Mouse (Mus musculus) small intestine, adult 2 months (tissue): ENCODE measurements around the gene Rasgef1b.

Experiments used
- CTCF ChIP-seq: fragments of 200-500 bp; IDR thresholded peaks from 2 replicates; pipeline ENCODE4 v1.5.1; 2012; ENCODE audit warnings: low read depth, mild to moderate bottlenecking, control low read depth, inconsistent platforms, low read length, moderate library complexity, mixed read lengths; ENCODE audit not compliant: insufficient replicate concordance, insufficient read length; ENCODE audit errors: extremely low read depth
- POLR2A ChIP-seq: fragments of 200-500 bp; IDR thresholded peaks from 2 replicates; pipeline ENCODE4 v1.6.1; 2012; ENCODE audit warnings: low read depth, mild to moderate bottlenecking, control low read depth, inconsistent platforms, low read length, moderate library complexity

DNA sequence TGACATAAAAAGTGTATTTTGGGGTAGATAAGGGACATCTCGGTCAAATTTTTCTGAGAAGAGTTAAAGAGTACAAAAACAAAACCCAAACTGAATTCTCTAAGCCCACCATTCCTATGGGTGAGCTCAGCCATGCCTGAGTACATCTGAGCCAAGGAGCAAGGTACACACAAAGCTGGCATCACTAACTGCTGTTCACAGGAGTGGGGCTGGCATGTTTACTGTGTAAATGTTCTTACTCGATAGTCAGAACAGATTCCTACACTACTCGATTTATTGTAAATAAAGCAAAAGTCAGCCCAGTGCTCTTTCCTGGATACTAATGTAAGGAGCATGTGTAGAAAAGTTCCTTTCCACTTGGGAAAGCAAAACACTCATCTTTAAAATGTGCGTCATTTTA, 492.4 kb downstream of the Rasgef1b start:
- no peak for TF ChIP-seq CTCF
- no peak for TF ChIP-seq POLR2A
